Mouse (Mus musculus) forebrain, embryonic 16.5 days (tissue): ENCODE measurements at regions not wholly inside any gene's neighbourhood (a gene's known extent, or its start where the extent isn't known, plus 50 kb on each side); places are given as distances from the start of the nearest gene placed in this dataset.
A peak's percentile ranks its signal among the peaks of the same experiment; 100 is the strongest.

ENCODE experiments used
- ATAC-seq: fragments of 200-750 bp; cut with Nextera tagmentation; 2 replicates; pipeline ENCODE4 v1.8.0; 2017; ENCODE audit warnings: mild to moderate bottlenecking, moderate library complexity
- H3K27ac ChIP-seq: fragments of 300-500 bp; sonication (generic); 2 replicates; pipeline ENCODE4 v1.5.1; 2014; ENCODE audit warnings: low read length, control low read depth
- H3K27me3 ChIP-seq: fragments of 300-500 bp; sonication (generic); replicated peaks from 2 replicates; pipeline ENCODE4 v1.6.1; 2014; ENCODE audit warnings: low read length; ENCODE audit not compliant: control insufficient read depth, insufficient read depth
- H3K36me3 ChIP-seq: fragments of 300-500 bp; sonication (generic); 2 replicates; pipeline ENCODE4 v1.6.1; 2014; ENCODE audit not compliant: control insufficient read depth, insufficient read depth
- H3K4me1 ChIP-seq: fragments of 300-500 bp; sonication (generic); replicated peaks from 2 replicates; pipeline ENCODE4 v1.6.1; 2014; ENCODE audit warnings: low read length; ENCODE audit not compliant: control insufficient read depth, insufficient read depth
- H3K4me2 ChIP-seq: fragments of 300-500 bp; sonication (generic); 2 replicates; pipeline ENCODE4 v1.6.1; 2014; ENCODE audit warnings: mild to moderate bottlenecking, low read length, control low read depth
- H3K4me3 ChIP-seq: fragments of 300-500 bp; sonication (generic); replicated peaks from 2 replicates; pipeline ENCODE4 v1.5.1; 2014; ENCODE audit warnings: mild to moderate bottlenecking, low read length, control low read depth
- H3K9ac ChIP-seq: fragments of 300-500 bp; sonication (generic); replicated peaks from 2 replicates; pipeline ENCODE4 v1.6.1; 2014; ENCODE audit warnings: low read depth, low read length, control low read depth
- H3K9me3 ChIP-seq: fragments of 300-500 bp; sonication (generic); 2 replicates; pipeline ENCODE4 v1.6.1; 2016; ENCODE audit warnings: low read length; ENCODE audit not compliant: control insufficient read depth
- WGBS: fragments of 180-500 bp; shearing (Covaris S2); extraction: QIAGEN DNeasy Blood & Tissue Kit; methylation state at CpG from one replicate; pipeline ENCODE4 v1.1.7; 2014; 5-methylcytosine and 5-hydroxymethylcytosine counted together

GRCm38 (mm10) chr4:39508866-39509265 is 58.8 kb downstream of the 1700009N14Rik start:
- WGBS, result 94% methylated on average over 6 of the region's 6 CpGs
- Histone ChIP-seq H3K9me3 (no peaks in the 10 kb centered on the region), H3K9ac (no peak overlapping the region), H3K4me2 (no peak overlapping the region), H3K4me3 (no peak overlapping the region), H3K4me1 (no peaks in the 10 kb centered on the region), H3K27me3 (no peaks in the 10 kb centered on the region), H3K36me3 (no peaks in the 10 kb centered on the region), H3K27ac (no peak overlapping the region)
- no peak for ATAC-seq

DNA sequence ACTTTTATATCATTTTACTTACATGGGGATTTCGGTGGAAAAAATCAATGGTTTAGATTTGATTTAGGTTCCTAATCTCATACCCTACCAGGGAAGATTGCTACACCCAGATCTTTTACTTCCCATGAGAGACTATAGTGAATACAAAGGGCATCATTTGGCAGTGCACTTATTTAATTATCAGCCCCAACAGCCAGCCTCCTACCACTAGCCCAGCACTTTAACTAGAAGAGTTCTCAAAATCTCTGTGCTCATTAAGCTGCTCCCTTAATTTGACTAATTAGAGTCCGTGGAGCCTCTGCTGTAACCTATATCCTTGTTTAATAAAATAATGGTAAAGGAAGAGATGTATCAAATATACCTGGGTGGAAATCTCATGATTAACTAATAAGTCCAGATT is 77.4 kb downstream of the 1700009N14Rik start:
- H3K4me2 ChIP-seq, result no peak overlapping the region
- no peak overlapping the region for H3K4me3 ChIP-seq
- H3K9ac ChIP-seq, result no peak overlapping the region
- H3K27me3 ChIP-seq, result no peaks in the 10 kb centered on the region
- no peaks in the 10 kb centered on the region for H3K4me1 ChIP-seq
- no peak overlapping the region for H3K27ac ChIP-seq
- H3K9me3 ChIP-seq, result no peaks in the 10 kb centered on the region
- H3K36me3 ChIP-seq, result no peaks in the 10 kb centered on the region
- ATAC-seq, result no peak
- 47% methylated on average over 2 of the region's 2 CpGs for WGBS

DNA sequence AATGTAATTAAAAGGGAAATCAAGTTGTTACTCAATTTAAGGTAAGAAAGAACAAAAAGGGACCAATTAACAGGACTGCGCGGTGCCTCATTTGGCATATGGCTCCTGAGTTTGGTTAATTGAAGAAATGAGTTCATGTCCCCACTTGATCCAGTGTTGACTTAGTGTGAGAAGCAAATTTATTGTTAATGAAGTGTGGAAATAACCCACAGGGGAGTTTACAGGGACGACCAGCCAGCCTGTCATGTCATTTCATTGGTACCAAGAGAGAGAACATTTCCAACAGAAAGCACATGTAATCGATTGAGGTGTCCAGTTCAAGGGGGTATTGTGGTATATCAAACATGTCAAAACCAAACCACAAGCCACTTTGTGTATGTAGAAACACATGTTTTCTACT is 78.6 kb downstream of the 1700009N14Rik start:
- Histone ChIP-seq H3K27me3 (no peaks in the 10 kb centered on the region), H3K4me2 (no peak overlapping the region), H3K4me1 (no peaks in the 10 kb centered on the region), H3K4me3 (no peak overlapping the region), H3K36me3 (no peaks in the 10 kb centered on the region), H3K9ac (no peak overlapping the region), H3K27ac (no peak overlapping the region), H3K9me3 (no peaks in the 10 kb centered on the region)
- 42% methylated on average over 4 of the region's 4 CpGs for WGBS
- no peak for ATAC-seq

- WGBS, result 93% methylated on average over 3 of the region's 3 CpGs
- Histone ChIP-seq H3K4me1 (no peaks in the 10 kb centered on the region), H3K4me2 (no peak overlapping the region), H3K4me3 (no peak overlapping the region), H3K9me3 (no peaks in the 10 kb centered on the region), H3K9ac (no peak overlapping the region), H3K27ac (no peak overlapping the region), H3K36me3 (no peaks in the 10 kb centered on the region), H3K27me3 (no peaks in the 10 kb centered on the region)
- no peak for ATAC-seq
Measured at GRCm38 (mm10) chr4:39556101-39556763, 106.1 kb downstream of the 1700009N14Rik start.

- no peak overlapping the region for H3K27ac ChIP-seq
- H3K4me3 ChIP-seq, result no peak overlapping the region
- ATAC-seq, result no peak
- no peaks in the 10 kb centered on the region for H3K27me3 ChIP-seq
- no peaks in the 10 kb centered on the region for H3K36me3 ChIP-seq
- no peak overlapping the region for H3K4me2 ChIP-seq
- no peaks in the 10 kb centered on the region for H3K4me1 ChIP-seq
- WGBS, result 83% methylated on average over 2 of the region's 2 CpGs
- H3K9me3 ChIP-seq, result no peaks in the 10 kb centered on the region
- H3K9ac ChIP-seq, result no peak overlapping the region
Measured at GRCm38 (mm10) chr4:39597426-39597825, 147.3 kb downstream of the 1700009N14Rik start.

DNA sequence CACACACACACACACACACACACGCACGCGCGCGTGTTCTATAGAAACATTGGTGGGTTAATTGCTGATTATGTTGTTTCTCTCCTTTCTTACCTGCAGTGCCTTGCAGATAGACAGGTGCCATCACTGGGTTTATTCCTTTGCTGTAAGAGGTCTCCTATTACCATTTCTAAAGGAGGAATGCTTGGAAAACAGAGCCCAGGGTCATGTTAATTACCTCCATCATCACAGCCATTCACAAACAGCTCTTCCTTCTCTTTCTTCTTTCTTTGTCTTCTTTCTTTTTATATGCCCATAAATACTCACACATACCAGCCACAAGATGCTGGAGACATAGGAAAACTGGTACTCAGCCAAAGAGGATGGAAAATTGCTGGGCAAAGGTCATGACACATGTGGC is 155.0 kb downstream of the 1700009N14Rik start:
- no peaks in the 10 kb centered on the region for H3K9me3 ChIP-seq
- no peak overlapping the region for H3K4me2 ChIP-seq
- no peak overlapping the region for H3K9ac ChIP-seq
- H3K36me3 ChIP-seq, result no peaks in the 10 kb centered on the region
- H3K27ac ChIP-seq, result no peak overlapping the region
- no peak for ATAC-seq
- 97% methylated on average over 5 of the region's 5 CpGs for WGBS
- no peaks in the 10 kb centered on the region for H3K4me1 ChIP-seq
- no peaks in the 10 kb centered on the region for H3K27me3 ChIP-seq
- H3K4me3 ChIP-seq, result no peak overlapping the region

DNA sequence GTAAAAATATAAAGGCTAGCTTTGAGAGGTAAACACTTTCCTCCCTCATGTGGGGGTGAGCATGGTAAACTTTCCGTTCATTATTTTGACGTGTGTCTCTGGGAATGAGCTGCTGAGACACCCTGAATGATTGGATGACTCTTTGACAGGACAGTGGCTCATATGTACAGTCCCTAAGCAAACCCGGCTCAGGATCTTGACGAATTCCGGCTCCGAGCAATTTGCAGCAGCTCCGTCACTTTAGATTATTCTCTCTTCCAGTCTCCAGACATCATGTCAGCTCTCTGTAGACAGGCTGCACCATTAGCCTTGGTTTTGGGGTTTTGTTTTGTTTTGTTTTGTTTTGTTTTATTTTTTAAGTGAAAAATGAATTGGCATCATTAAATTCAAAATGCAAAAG is 194.0 kb downstream of the 1700009N14Rik start:
- H3K27ac ChIP-seq, result no peak overlapping the region
- H3K36me3 ChIP-seq, result no peaks in the 10 kb centered on the region
- 87% methylated on average over 7 of the region's 7 CpGs for WGBS
- H3K4me3 ChIP-seq, result no peak overlapping the region
- no peak overlapping the region for H3K9ac ChIP-seq
- ATAC-seq, result no peak
- 0 out of 2 replicates have a peak, but pooled peaks cover 3% of the 10 kb centered on the region for H3K4me1 ChIP-seq
- H3K9me3 ChIP-seq, result no peaks in the 10 kb centered on the region
- H3K4me2 ChIP-seq, result no peak overlapping the region
- H3K27me3 ChIP-seq, result no peaks in the 10 kb centered on the region

- Histone ChIP-seq H3K27me3 (no peaks in the 10 kb centered on the region), H3K4me1 (0 out of 2 replicates have a peak, but pooled peaks cover 3% of the 10 kb centered on the region), H3K36me3 (no peaks in the 10 kb centered on the region), H3K4me2 (no peak overlapping the region), H3K4me3 (no peak overlapping the region), H3K9me3 (no peaks in the 10 kb centered on the region), H3K27ac (no peak overlapping the region), H3K9ac (no peak overlapping the region)
- peak; percentile 81 for ATAC-seq
- 50% methylated on average over 5 of the region's 5 CpGs for WGBS
Measured at GRCm38 (mm10) chr4:39644849-39645248, 194.8 kb downstream of the 1700009N14Rik start.

- no peak overlapping the region for H3K4me2 ChIP-seq
- WGBS, result 77% methylated on average over 2 of the region's 2 CpGs
- H3K4me3 ChIP-seq, result no peak overlapping the region
- H3K9me3 ChIP-seq, result no peaks in the 10 kb centered on the region
- no peaks in the 10 kb centered on the region for H3K4me1 ChIP-seq
- no peak overlapping the region for H3K27ac ChIP-seq
- no peaks in the 10 kb centered on the region for H3K27me3 ChIP-seq
- H3K9ac ChIP-seq, result no peak overlapping the region
- H3K36me3 ChIP-seq, result no peaks in the 10 kb centered on the region
- peak; percentile 31; the same call in 1 of the 2 replicates for ATAC-seq
Measured at GRCm38 (mm10) chr4:39660538-39660937, 210.4 kb downstream of the 1700009N14Rik start.

- Histone ChIP-seq H3K36me3 (no peaks in the 10 kb centered on the region), H3K9me3 (no peaks in the 10 kb centered on the region), H3K4me3 (no peak overlapping the region), H3K27ac (no peak overlapping the region), H3K4me2 (no peak overlapping the region), H3K9ac (no peak overlapping the region), H3K27me3 (no peaks in the 10 kb centered on the region), H3K4me1 (no peaks in the 10 kb centered on the region)
- 88% methylated on average over 7 of the region's 7 CpGs for WGBS
- ATAC-seq, result no peak
Measured at GRCm38 (mm10) chr4:39672609-39673008, 222.5 kb downstream of the 1700009N14Rik start.
